Mouse (Mus musculus): ENCODE measurements around the gene Ttc23. TPM values are rescaled to one million over a fixed set of nuclear protein-coding genes. Genes with fewer than 3 reads are reported as not detected.

Gene Ttc23
- polyA plus RNA-seq, 1 experiment, result 14.2 TPM

GRCm38 (mm10) chr7:67718804-67719203 lies 71.6 kb downstream of the Ttc23 start:
- H3ac ChIP-seq (ENCODE audit: control insufficient read depth, insufficient read length), result no peak overlapping the region
- H3K4me3 ChIP-seq, result no peak overlapping the region
- no peaks in the 10 kb centered on the region for H3K36me3 ChIP-seq (ENCODE audit: control insufficient read depth, insufficient read depth)
- no peaks in the 10 kb centered on the region for H3K27me3 ChIP-seq (ENCODE audit: control insufficient read depth, insufficient read depth, insufficient read length)
- H3K79me2 ChIP-seq (ENCODE audit: control insufficient read depth, insufficient read depth), result no peaks in the 10 kb centered on the region
- H3K4me2 ChIP-seq (ENCODE audit: low read depth), result no peak overlapping the region
- TF ChIP-seq MAX (IDR thresholded peaks at IDR 0.05; ENCODE audit: low read depth) (no peak), TCF12 (IDR thresholded peaks at IDR 0.05; ENCODE audit: insufficient read depth, poor library complexity, severe bottlenecking) (no peak), CEBPB (IDR thresholded peaks at IDR 0.05; ENCODE audit: insufficient read depth, poor library complexity, severe bottlenecking) (no peak), POLR2A (IDR thresholded peaks at IDR 0.05; ENCODE audit: insufficient read length, low read depth) (no peak), E2F4 (IDR thresholded peaks at IDR 0.05; ENCODE audit: insufficient read depth) (no peak)

- TF ChIP-seq SRF (IDR thresholded peaks at IDR 0.05; ENCODE audit: control insufficient read depth, insufficient read length, low read depth) (no peak), POLR2A (IDR thresholded peaks at IDR 0.05; ENCODE audit: insufficient read length, low read depth) (no peak), MAX (IDR thresholded peaks at IDR 0.05; ENCODE audit: low read depth) (no peak), TCF3 (IDR thresholded peaks at IDR 0.05; ENCODE audit: insufficient read length, low read depth) (no peak), E2F4 (IDR thresholded peaks at IDR 0.05; ENCODE audit: insufficient read depth) (no peak), USF1 (IDR thresholded peaks at IDR 0.05; ENCODE audit: low read depth) (no peak), TCF12 (IDR thresholded peaks at IDR 0.05; ENCODE audit: insufficient read depth, poor library complexity, severe bottlenecking) (no peak), POLR2AphosphoS2 (IDR thresholded peaks at IDR 0.05; ENCODE audit: insufficient read length, low read depth) (no peak), CEBPB (IDR thresholded peaks at IDR 0.05; ENCODE audit: insufficient read depth, poor library complexity, severe bottlenecking) (no peak)
- Histone ChIP-seq H3K4me2 (ENCODE audit: low read depth) (no peak overlapping the region), H3ac (ENCODE audit: control insufficient read depth, insufficient read length) (no peak overlapping the region), H3K79me2 (ENCODE audit: control insufficient read depth, insufficient read depth) (no peaks in the 10 kb centered on the region), H3K36me3 (ENCODE audit: control insufficient read depth, insufficient read depth) (no peaks in the 10 kb centered on the region), H3K27me3 (ENCODE audit: control insufficient read depth, insufficient read depth, insufficient read length) (no peaks in the 10 kb centered on the region), H3K4me3 (no peak overlapping the region)
Observed at GRCm38 (mm10) chr7:67722163-67722562, 75.0 kb downstream of the Ttc23 start.

- Histone ChIP-seq H3K4me3 (no peak overlapping the region), H3K36me3 (ENCODE audit: control insufficient read depth, insufficient read depth) (no peaks in the 10 kb centered on the region), H3K27me3 (ENCODE audit: control insufficient read depth, insufficient read depth, insufficient read length) (no peaks in the 10 kb centered on the region), H3K4me2 (ENCODE audit: low read depth) (no peak overlapping the region), H3K79me2 (ENCODE audit: control insufficient read depth, insufficient read depth) (no peaks in the 10 kb centered on the region), H3ac (ENCODE audit: control insufficient read depth, insufficient read length) (no peak overlapping the region)
- TF ChIP-seq MAX (IDR thresholded peaks at IDR 0.05; ENCODE audit: low read depth), result no peak
- no peak for TF ChIP-seq POLR2AphosphoS2 (IDR thresholded peaks at IDR 0.05; ENCODE audit: insufficient read length, low read depth)
- no peak for TF ChIP-seq MYOG (IDR thresholded peaks at IDR 0.05; ENCODE audit: control insufficient read depth in 1 of 3, insufficient read depth in 1 of 3, insufficient read length in 2 of 3, low read depth in 2 of 3)
- no peak for TF ChIP-seq E2F4 (IDR thresholded peaks at IDR 0.05; ENCODE audit: insufficient read depth)
- no peak for TF ChIP-seq USF1 (IDR thresholded peaks at IDR 0.05; ENCODE audit: low read depth)
- no peak for TF ChIP-seq TCF12 (IDR thresholded peaks at IDR 0.05; ENCODE audit: insufficient read depth, poor library complexity, severe bottlenecking)
- no peak for TF ChIP-seq SRF (IDR thresholded peaks at IDR 0.05; ENCODE audit: control insufficient read depth, insufficient read length, low read depth)
- no peak for TF ChIP-seq REST (IDR thresholded peaks at IDR 0.05; ENCODE audit: insufficient read depth, insufficient read length)
- TF ChIP-seq POLR2A (IDR thresholded peaks at IDR 0.05; ENCODE audit: insufficient read length, low read depth), result no peak
- TF ChIP-seq CEBPB (IDR thresholded peaks at IDR 0.05; ENCODE audit: insufficient read depth, poor library complexity, severe bottlenecking), result no peak
- TF ChIP-seq MYOD1 (IDR thresholded peaks at IDR 0.05; ENCODE audit: control insufficient read depth in 1 of 3, insufficient read length in 2 of 3, low read depth in 2 of 3), result no peak
- no peak for TF ChIP-seq TCF3 (IDR thresholded peaks at IDR 0.05; ENCODE audit: insufficient read length, low read depth)
Observed at GRCm38 (mm10) chr7:67724536-67724935, 77.3 kb downstream of the Ttc23 start.

GRCm38 (mm10) chr7:67725016-67725415 lies 77.8 kb downstream of the Ttc23 start:
- Histone ChIP-seq H3K27me3 (ENCODE audit: control insufficient read depth, insufficient read depth, insufficient read length) (no peaks in the 10 kb centered on the region), H3K79me2 (ENCODE audit: control insufficient read depth, insufficient read depth) (no peaks in the 10 kb centered on the region), H3K4me3 (no peak overlapping the region), H3K36me3 (ENCODE audit: control insufficient read depth, insufficient read depth) (no peaks in the 10 kb centered on the region), H3ac (ENCODE audit: control insufficient read depth, insufficient read length) (no peak overlapping the region), H3K4me2 (ENCODE audit: low read depth) (no peak overlapping the region)
- TF ChIP-seq SRF (IDR thresholded peaks at IDR 0.05; ENCODE audit: control insufficient read depth, insufficient read length, low read depth), result no peak
- no peak for TF ChIP-seq MAX (IDR thresholded peaks at IDR 0.05; ENCODE audit: low read depth)
- no peak for TF ChIP-seq E2F4 (IDR thresholded peaks at IDR 0.05; ENCODE audit: insufficient read depth)
- TF ChIP-seq CEBPB (IDR thresholded peaks at IDR 0.05; ENCODE audit: insufficient read depth, poor library complexity, severe bottlenecking), result no peak
- TF ChIP-seq USF1 (IDR thresholded peaks at IDR 0.05; ENCODE audit: low read depth), result no peak
- TF ChIP-seq MYOD1 (IDR thresholded peaks at IDR 0.05; ENCODE audit: control insufficient read depth in 1 of 3, insufficient read length in 2 of 3, low read depth in 2 of 3), result no peak
- TF ChIP-seq TCF12 (IDR thresholded peaks at IDR 0.05; ENCODE audit: insufficient read depth, poor library complexity, severe bottlenecking), result no peak
- no peak for TF ChIP-seq POLR2A (IDR thresholded peaks at IDR 0.05; ENCODE audit: insufficient read length, low read depth)

- Histone ChIP-seq H3K4me2 (ENCODE audit: low read depth) (no peak overlapping the region), H3K36me3 (ENCODE audit: control insufficient read depth, insufficient read depth) (no peaks in the 10 kb centered on the region), H3K79me2 (ENCODE audit: control insufficient read depth, insufficient read depth) (no peaks in the 10 kb centered on the region), H3ac (ENCODE audit: control insufficient read depth, insufficient read length) (no peak overlapping the region), H3K4me3 (no peak overlapping the region), H3K27me3 (ENCODE audit: control insufficient read depth, insufficient read depth, insufficient read length) (no peaks in the 10 kb centered on the region)
- TF ChIP-seq SRF (IDR thresholded peaks at IDR 0.05; ENCODE audit: control insufficient read depth, insufficient read length, low read depth) (no peak), REST (IDR thresholded peaks at IDR 0.05; ENCODE audit: insufficient read depth, insufficient read length) (no peak), TCF3 (IDR thresholded peaks at IDR 0.05; ENCODE audit: insufficient read length, low read depth) (no peak), POLR2A (IDR thresholded peaks at IDR 0.05; ENCODE audit: insufficient read length, low read depth) (no peak)
Observed at GRCm38 (mm10) chr7:67728203-67728602, 81.0 kb downstream of the Ttc23 start.

Data from myocyte (in vitro differentiated cells).